In genomic region chr5:75538458-75538857, GRCm38 (mm10) we compare ENCODE assay signal across 29 mouse cellular contexts. TPM values are rescaled to one million over a fixed set of nuclear protein-coding genes. Genes with fewer than 3 reads are reported as not detected.
DNase-seq lines count a peak whose midpoint lies in the region; ATAC-seq and TF ChIP-seq lines count a peak whose summit lies in the region.
"Had no signal": no experiment of that assay in that cellular context is flagged by ENCODE, and none has a peak within 500 bp of the region (broad histone marks: within the 10 kb centered on the region; RNA-seq: fewer than 3 reads in every experiment).

No protein-coding gene starts in this region.

- H3K27me3 ChIP-seq in intestine, embryonic 16.5 days (replicated peaks; ENCODE audit: control insufficient read depth, insufficient read depth, low read length), result no peaks in the 10 kb centered on the region
- no peaks in the 10 kb centered on the region for H3K27me3 ChIP-seq in intestine, postnatal 0 days (replicated peaks; ENCODE audit: control insufficient read depth, insufficient read depth, low read length)
- H3K27me3 ChIP-seq in midbrain, embryonic 11.5 days (ENCODE audit: control insufficient read depth, insufficient read depth, low read length), result no peaks in the 10 kb centered on the region
- H3K27me3 ChIP-seq in midbrain, embryonic 14.5 days (ENCODE audit: control insufficient read depth, insufficient read depth, low read length), result no peaks in the 10 kb centered on the region
- H3K27me3 ChIP-seq in stomach, embryonic 16.5 days (ENCODE audit: control insufficient read depth, insufficient read depth, low read length), result no peaks in the 10 kb centered on the region
- H3K27me3 ChIP-seq in neural tube, embryonic 15.5 days (replicated peaks), result no peaks in the 10 kb centered on the region
- H3K27me3 ChIP-seq: heart, embryonic 15.5 days; hindbrain, embryonic 13.5 days; limb, embryonic 15.5 days had no signal

- no peaks in the 10 kb centered on the region for H3K9me3 ChIP-seq in intestine, embryonic 16.5 days (ENCODE audit: control insufficient read depth, low read length)
- H3K9me3 ChIP-seq in intestine, postnatal 0 days (ENCODE audit: control insufficient read depth), result no peaks in the 10 kb centered on the region
- no peaks in the 10 kb centered on the region for H3K9me3 ChIP-seq in midbrain, embryonic 11.5 days (ENCODE audit: control insufficient read depth, low read length)
- H3K9me3 ChIP-seq in midbrain, embryonic 14.5 days (ENCODE audit: control insufficient read depth, low read length), result no peaks in the 10 kb centered on the region
- H3K9me3 ChIP-seq in stomach, embryonic 16.5 days (replicated peaks; ENCODE audit: control insufficient read depth, low read length), result no peaks in the 10 kb centered on the region
- H3K9me3 ChIP-seq in neural tube, embryonic 15.5 days (replicated peaks), result no peaks in the 10 kb centered on the region
- H3K9me3 ChIP-seq: forebrain, embryonic 10.5 days; heart, embryonic 15.5 days; hindbrain, embryonic 13.5 days; limb, embryonic 15.5 days; lung, embryonic 15.5 days; megakaryocyte, embryonic 14.5 days had no signal

- 0 out of 2 replicates have a peak, but pooled peaks cover 3% of the 10 kb centered on the region for H3K4me1 ChIP-seq in intestine, embryonic 16.5 days (ENCODE audit: control insufficient read depth, insufficient read depth, low read length)
- H3K4me1 ChIP-seq in intestine, postnatal 0 days (replicated peaks; ENCODE audit: control insufficient read depth, insufficient read depth, low read length), result no peaks in the 10 kb centered on the region
- no peaks in the 10 kb centered on the region for H3K4me1 ChIP-seq in midbrain, embryonic 11.5 days (ENCODE audit: control insufficient read depth, insufficient read depth, low read length)
- H3K4me1 ChIP-seq in midbrain, embryonic 14.5 days (ENCODE audit: control insufficient read depth, insufficient read depth, low read length), result no peaks in the 10 kb centered on the region; the same call in 1 of the 2 replicates
- peaks cover 6% of the 10 kb centered on the region; the same call in 1 of the 2 replicates for H3K4me1 ChIP-seq in stomach, embryonic 16.5 days (ENCODE audit: control insufficient read depth, insufficient read depth, low read length)
- H3K4me1 ChIP-seq in neural tube, embryonic 15.5 days, result peaks cover 8% of the 10 kb centered on the region; the same call in 1 of the 2 replicates
- H3K4me1 ChIP-seq: limb, embryonic 15.5 days had no signal

- no peak for TF ChIP-seq CTCF in intestine, postnatal 0 days (IDR thresholded peaks at IDR 0.05; ENCODE audit: low read depth)

- no peak overlapping the region for H3K4me3 ChIP-seq in intestine, embryonic 16.5 days (ENCODE audit: low read length)
- H3K4me3 ChIP-seq in intestine, postnatal 0 days (ENCODE audit: low read depth, low read length), result no peak overlapping the region
- no peak overlapping the region for H3K4me3 ChIP-seq in midbrain, embryonic 11.5 days (ENCODE audit: low read depth, low read length)
- H3K4me3 ChIP-seq in midbrain, embryonic 14.5 days (replicated peaks; ENCODE audit: low read depth, low read length), result no peak overlapping the region
- no peak overlapping the region for H3K4me3 ChIP-seq in stomach, embryonic 16.5 days (replicated peaks; ENCODE audit: low read length)
- no peak overlapping the region for H3K4me3 ChIP-seq in neural tube, embryonic 15.5 days (replicated peaks)
- H3K4me3 ChIP-seq: forebrain, embryonic 10.5 days; heart, embryonic 15.5 days; hindbrain, embryonic 13.5 days; limb, embryonic 15.5 days; lung, embryonic 15.5 days; megakaryocyte, embryonic 14.5 days had no signal

- 43% methylated on average over 4 of the region's 4 CpGs for WGBS in intestine, embryonic 16.5 days
- 41% methylated on average over 4 of the region's 4 CpGs for WGBS in intestine, postnatal 0 days
- 31% methylated on average over 4 of the region's 4 CpGs for WGBS in midbrain, embryonic 11.5 days
- WGBS in midbrain, embryonic 14.5 days, result 29% methylated on average over 4 of the region's 4 CpGs
- WGBS in stomach, embryonic 16.5 days, result 36% methylated on average over 4 of the region's 4 CpGs
- WGBS in neural tube, embryonic 15.5 days, result 10% methylated on average over 4 of the region's 4 CpGs

- no peaks in the 10 kb centered on the region for H3K36me3 ChIP-seq in intestine, embryonic 16.5 days (ENCODE audit: control insufficient read depth, insufficient read depth, low read length)
- no peaks in the 10 kb centered on the region for H3K36me3 ChIP-seq in intestine, postnatal 0 days (ENCODE audit: control insufficient read depth, insufficient read depth)
- H3K36me3 ChIP-seq in midbrain, embryonic 11.5 days (ENCODE audit: control insufficient read depth, insufficient read depth, low read length), result no peaks in the 10 kb centered on the region
- no peaks in the 10 kb centered on the region for H3K36me3 ChIP-seq in midbrain, embryonic 14.5 days (ENCODE audit: control insufficient read depth, insufficient read depth, low read length)
- no peaks in the 10 kb centered on the region for H3K36me3 ChIP-seq in stomach, embryonic 16.5 days (ENCODE audit: control insufficient read depth, insufficient read depth, low read length)
- no peaks in the 10 kb centered on the region for H3K36me3 ChIP-seq in neural tube, embryonic 15.5 days
- H3K36me3 ChIP-seq: forebrain, embryonic 10.5 days; heart, embryonic 15.5 days; hindbrain, embryonic 13.5 days; limb, embryonic 15.5 days; lung, embryonic 15.5 days had no signal

- no peak overlapping the region for H3K4me2 ChIP-seq in intestine, embryonic 16.5 days (ENCODE audit: low read depth, low read length)
- no peak overlapping the region for H3K4me2 ChIP-seq in intestine, postnatal 0 days (replicated peaks; ENCODE audit: low read depth)
- H3K4me2 ChIP-seq in midbrain, embryonic 11.5 days, result no peak overlapping the region
- H3K4me2 ChIP-seq in midbrain, embryonic 14.5 days (ENCODE audit: low read length), result no peak overlapping the region
- H3K4me2 ChIP-seq in stomach, embryonic 16.5 days (ENCODE audit: low read depth, low read length), result no peak overlapping the region
- no peak overlapping the region for H3K4me2 ChIP-seq in neural tube, embryonic 15.5 days
- H3K4me2 ChIP-seq: hindbrain, embryonic 13.5 days; limb, embryonic 15.5 days; lung, embryonic 15.5 days had no signal

- peak; percentile 53; the same call in 1 of the 2 replicates for ATAC-seq in intestine, embryonic 16.5 days
- ATAC-seq in intestine, postnatal 0 days, result no peak
- ATAC-seq in midbrain, embryonic 11.5 days (ENCODE audit: low FRiP score), result no peak
- no peak for ATAC-seq in midbrain, embryonic 14.5 days (ENCODE audit: low FRiP score, low TSS enrichment)
- ATAC-seq in stomach, embryonic 16.5 days (ENCODE audit: insufficient read depth, low FRiP score), result 0 out of 2 replicates have a peak, but pooled peaks have one; percentile 45
- ATAC-seq in neural tube, embryonic 15.5 days (ENCODE audit: low FRiP score), result no peak
- ATAC-seq: CD4-positive, CD25-positive, alpha-beta regulatory T cell, adult 4 months; forebrain, embryonic 16.5 days; inflammation-experienced regulatory T-cells, adult 6 months; midbrain, embryonic 16.5 days had no signal

- H3K27ac ChIP-seq in intestine, embryonic 16.5 days (ENCODE audit: low read length), result no peak overlapping the region
- H3K27ac ChIP-seq in intestine, postnatal 0 days (ENCODE audit: low read depth, low read length), result no peak overlapping the region
- H3K27ac ChIP-seq in midbrain, embryonic 11.5 days (ENCODE audit: low read depth, low read length), result no peak overlapping the region
- H3K27ac ChIP-seq in midbrain, embryonic 14.5 days (replicated peaks; ENCODE audit: low read depth, low read length), result no peak overlapping the region
- no peak overlapping the region for H3K27ac ChIP-seq in stomach, embryonic 16.5 days (ENCODE audit: low read length)
- H3K27ac ChIP-seq in neural tube, embryonic 15.5 days (replicated peaks), result no peak overlapping the region
- H3K27ac ChIP-seq: forebrain, embryonic 10.5 days; hindbrain, embryonic 13.5 days; limb, embryonic 15.5 days; liver, embryonic 14.5 days; lung, embryonic 15.5 days had no signal

- DNase-seq in midbrain, embryonic 11.5 days (ENCODE audit: low spot score, missing footprints), result peak; percentile 37
- no peak for DNase-seq in midbrain, embryonic 14.5 days
- DNase-seq in ZHBTc4 (ENCODE audit: low read depth, low spot score), result peak; percentile 62
- DNase-seq in ovary, postnatal 36 days (ENCODE audit: low spot score), result no peak
- DNase-seq: adrenal gland, postnatal 36 days; cerebellum, adult 9-10 months; gastrocnemius, postnatal 14 days; heart, adult 11 months; heart, postnatal 36 days; left cerebral cortex, postnatal 4 days; lung, postnatal 36 days; right cerebral cortex, postnatal 14 days; thymus, adult 18-20 months; thymus, postnatal 4 days had no signal

- no peak overlapping the region for H3K9ac ChIP-seq in intestine, embryonic 16.5 days (ENCODE audit: low read depth, low read length)
- H3K9ac ChIP-seq in intestine, postnatal 0 days (ENCODE audit: low read depth, low read length), result no peak overlapping the region
- no peak overlapping the region for H3K9ac ChIP-seq in midbrain, embryonic 11.5 days (ENCODE audit: low read length)
- no peak overlapping the region for H3K9ac ChIP-seq in midbrain, embryonic 14.5 days (replicated peaks; ENCODE audit: low read length)
- H3K9ac ChIP-seq in stomach, embryonic 16.5 days (ENCODE audit: low read length), result no peak overlapping the region
- no peak overlapping the region for H3K9ac ChIP-seq in neural tube, embryonic 15.5 days (replicated peaks)
- H3K9ac ChIP-seq: heart, embryonic 15.5 days; hindbrain, embryonic 13.5 days; limb, embryonic 15.5 days; liver, embryonic 14.5 days; lung, embryonic 15.5 days had no signal

RNA-seq across cellular contexts. Expression of gene Kit, which starts 36.3 kb away (rescaled TPM):
- polyA plus RNA-seq in intestine, embryonic 16.5 days (2015; fragmentation: Nextera tagmentation; extraction: Ambion mirVana), result 17.1 and 17.8 TPM in 2 replicates
- 6.8 and 7.2 TPM in 2 replicates for polyA plus RNA-seq in intestine, postnatal 0 days (2015; fragmentation: Nextera tagmentation; extraction: Ambion mirVana)
- 19.6 and 20.4 TPM in 2 replicates for polyA plus RNA-seq in midbrain, embryonic 11.5 days (2014; fragmentation: Nextera tagmentation; extraction: Ambion mirVana)
- polyA plus RNA-seq in midbrain, embryonic 14.5 days (2014; fragmentation: Nextera tagmentation; extraction: Ambion mirVana), result 34.3 and 41.1 TPM in 2 replicates
- polyA plus RNA-seq in stomach, embryonic 16.5 days (2015; fragmentation: Nextera tagmentation; extraction: Ambion mirVana), result 47.0 and 55.5 TPM in 2 replicates
- polyA plus RNA-seq in neural tube, embryonic 15.5 days (2015; fragmentation: Nextera tagmentation; extraction: Ambion mirVana), result 44.2 and 46.0 TPM in 2 replicates

Comparison
In these comparisons a context has a peak if more than half of its experiments do, and no peak if none do; other contexts are left out.
1. ATAC-seq: peak in intestine, embryonic 16.5 days (single experiment) and stomach, embryonic 16.5 days (single experiment); none in intestine, postnatal 0 days (single experiment), midbrain, embryonic 11.5 days (single experiment), midbrain, embryonic 14.5 days (single experiment) and neural tube, embryonic 15.5 days (single experiment).
2. DNase-seq: peak in midbrain, embryonic 11.5 days (single experiment) and ZHBTc4 (single experiment); none in midbrain, embryonic 14.5 days (single experiment) and ovary, postnatal 36 days (single experiment).